Mouse (Mus musculus): ENCODE data around the gene Olfr418. TPM values are rescaled to one million over a fixed set of nuclear protein-coding genes. Genes with fewer than 3 reads are reported as not detected.

Gene Olfr418
- polyA plus RNA-seq (2014; fragmentation: Illumina TruSeq; extraction: RNeasy Lipid Tissue Mini Kit (QIAGEN cat#74804); ENCODE audit: low read depth, low replicate concordance) = not detected

DNA sequence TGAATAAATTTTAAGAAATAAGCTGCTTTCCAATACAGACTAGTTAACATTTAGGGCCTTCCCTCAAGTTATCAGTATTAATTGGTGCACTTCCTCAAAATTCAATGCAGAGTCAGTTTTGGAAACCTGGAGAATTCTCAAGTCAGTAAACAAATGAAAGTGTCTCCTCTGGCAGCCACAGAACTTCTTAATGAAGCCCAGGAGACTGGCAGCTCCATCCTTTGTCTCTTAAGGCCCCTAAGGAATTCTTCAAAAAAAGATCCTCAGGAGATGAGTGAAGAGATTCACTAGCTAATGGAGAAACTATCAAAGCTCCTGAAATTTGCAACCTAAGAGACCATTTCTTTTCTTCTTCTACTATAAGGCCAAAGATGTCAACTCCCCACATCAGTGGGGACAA is at the start of gene Olfr418:
Olfr418 (plus strand) TSS at position 301 of the 400 bp plus-strand sequence.

DNA sequence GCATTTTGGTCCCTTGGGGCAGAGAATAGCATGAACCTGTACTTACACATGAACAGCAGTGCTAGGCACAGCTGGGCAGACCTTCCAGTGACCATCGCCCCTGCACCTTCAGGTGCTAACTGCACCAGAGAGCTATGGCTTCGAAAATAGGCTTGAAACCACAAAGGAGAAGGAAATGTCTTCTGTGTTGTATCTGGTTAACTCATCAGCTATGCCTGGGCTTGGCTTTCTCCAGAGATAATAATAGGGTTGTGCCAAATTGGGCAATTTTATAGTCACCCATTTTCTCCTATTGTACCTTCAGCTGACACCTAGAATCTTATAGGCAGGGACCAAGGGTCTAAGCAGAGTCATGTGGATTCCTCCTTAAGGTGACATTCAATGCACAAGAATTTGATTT is 38.7 kb upstream of the Olfr418 start, which contains the start of gene Fcer1a:
Fcer1a (minus strand) TSS at position 134 of the 400 bp plus-strand sequence.

DNA sequence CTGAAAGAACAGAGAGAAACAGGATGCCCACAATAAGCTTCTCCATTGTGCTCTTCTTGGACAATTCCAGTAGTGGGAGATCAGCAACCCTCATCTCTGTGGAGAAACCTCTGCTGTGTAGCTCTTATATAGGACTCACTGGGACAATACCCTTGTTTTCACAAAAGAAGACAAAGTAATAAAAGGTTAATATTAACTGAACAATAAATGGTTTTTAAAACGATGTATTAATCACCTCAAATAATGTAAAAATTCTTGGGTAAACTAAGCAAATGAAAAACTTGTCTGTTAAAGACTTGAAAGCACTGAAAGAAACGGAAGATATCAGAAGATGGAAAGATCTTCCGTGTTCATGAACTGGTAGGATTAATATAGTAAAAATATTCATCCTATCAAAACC is 11.9 kb downstream of the Olfr418 start, which contains the start of gene Mptx2:
Mptx2 (minus strand) TSS at position 101 of the 400 bp plus-strand sequence.

Other genes starting within 250 kb of the Olfr418 start
- not detected for gene Olfr1408, start 128.6 kb upstream of the Olfr418 start, polyA plus RNA-seq (2014; fragmentation: Illumina TruSeq; extraction: RNeasy Lipid Tissue Mini Kit (QIAGEN cat#74804); ENCODE audit: low read depth, low replicate concordance)
- gene Olfr1406, start 75.4 kb upstream of the Olfr418 start, polyA plus RNA-seq (2014; fragmentation: Illumina TruSeq; extraction: RNeasy Lipid Tissue Mini Kit (QIAGEN cat#74804); ENCODE audit: low read depth, low replicate concordance) = not detected
- gene Olfr218, start 68.2 kb upstream of the Olfr418 start, polyA plus RNA-seq (2014; fragmentation: Illumina TruSeq; extraction: RNeasy Lipid Tissue Mini Kit (QIAGEN cat#74804); ENCODE audit: low read depth, low replicate concordance) = not detected
- not detected for gene Olfr1404, start 53.6 kb upstream of the Olfr418 start, polyA plus RNA-seq (2014; fragmentation: Illumina TruSeq; extraction: RNeasy Lipid Tissue Mini Kit (QIAGEN cat#74804); ENCODE audit: low read depth, low replicate concordance)
- gene Fcer1a, start 38.8 kb upstream of the Olfr418 start, polyA plus RNA-seq (2014; fragmentation: Illumina TruSeq; extraction: RNeasy Lipid Tissue Mini Kit (QIAGEN cat#74804); ENCODE audit: low read depth, low replicate concordance) = not detected
- not detected for gene Mptx2, start 11.8 kb downstream of the Olfr418 start, polyA plus RNA-seq (2014; fragmentation: Illumina TruSeq; extraction: RNeasy Lipid Tissue Mini Kit (QIAGEN cat#74804); ENCODE audit: low read depth, low replicate concordance)
- not detected for gene Ackr1, start 67.7 kb downstream of the Olfr418 start, polyA plus RNA-seq (2014; fragmentation: Illumina TruSeq; extraction: RNeasy Lipid Tissue Mini Kit (QIAGEN cat#74804); ENCODE audit: low read depth, low replicate concordance)
- gene Aim2, start 84.9 kb downstream of the Olfr418 start, polyA plus RNA-seq (2014; fragmentation: Illumina TruSeq; extraction: RNeasy Lipid Tissue Mini Kit (QIAGEN cat#74804); ENCODE audit: low read depth, low replicate concordance) = 0.69 TPM
- not detected for gene Cadm3, start 101.7 kb downstream of the Olfr418 start, polyA plus RNA-seq (2014; fragmentation: Illumina TruSeq; extraction: RNeasy Lipid Tissue Mini Kit (QIAGEN cat#74804); ENCODE audit: low read depth, low replicate concordance)
- 0.38 TPM for gene Ifi206, start 225.0 kb downstream of the Olfr418 start, polyA plus RNA-seq (2014; fragmentation: Illumina TruSeq; extraction: RNeasy Lipid Tissue Mini Kit (QIAGEN cat#74804); ENCODE audit: low read depth, low replicate concordance)